Mouse (Mus musculus): ENCODE measurements around the gene Gsc. TPM values are rescaled to one million over a fixed set of nuclear protein-coding genes. Genes with fewer than 3 reads are reported as not detected.

Gsc gene
- total and polyA plus RNA-seq, 3 experiments, result 0.14 TPM; not detected in 2

GRCm38 (mm10) chr12:104474191-104474871 lies 1.2 kb upstream of the Gsc start:
- peak; percentile 18 to 48 for DNase-seq
- Histone ChIP-seq H3K79me2 (replicated peaks; ENCODE audit: control insufficient read depth, insufficient read depth, low read length) (no peaks in the 10 kb centered on the region), H3K4me1 (ENCODE audit: control insufficient read depth, insufficient read depth, low read length) (0 out of 2 replicates have a peak, but pooled peaks cover 1% of the 10 kb centered on the region), H3K4me3 (no peak overlapping the region), H3K36me3 (ENCODE audit: control insufficient read depth, insufficient read depth, low read length) (no peaks in the 10 kb centered on the region), H3K9ac (ENCODE audit: low read depth, low read length) (no peak overlapping the region), H3K27me3 (ENCODE audit: control insufficient read depth, insufficient read depth, low read length) (peaks cover 31% of the 10 kb centered on the region), H3K27ac (no peak overlapping the region)
- 6% methylated on average over 42 of the region's 42 CpGs for WGBS
- TF ChIP-seq CTCF (IDR thresholded peaks at IDR 0.05) (no peak), POLR2A (IDR thresholded peaks at IDR 0.05; ENCODE audit: insufficient read depth, low read depth, low read length) (no peak), EP300 (IDR thresholded peaks at IDR 0.05; ENCODE audit: insufficient read depth, low read depth, low read length) (no peak)
- intact Hi-C loops (cut with DNase I), result no loop called here

- TF ChIP-seq POLR2A (IDR thresholded peaks at IDR 0.05; ENCODE audit: insufficient read depth, low read depth, low read length), result no peak
- TF ChIP-seq EP300 (IDR thresholded peaks at IDR 0.05; ENCODE audit: insufficient read depth, low read depth, low read length), result no peak
- no peak for TF ChIP-seq CTCF (IDR thresholded peaks at IDR 0.05)
- intact Hi-C loops (cut with DNase I), result no loop called here
- WGBS, result 4% methylated on average over 17 of the region's 18 CpGs
- no peak overlapping the region for H3K27ac ChIP-seq
- 0 out of 2 replicates have a peak, but pooled peaks cover 1% of the 10 kb centered on the region for H3K4me1 ChIP-seq (ENCODE audit: control insufficient read depth, insufficient read depth, low read length)
- H3K27me3 ChIP-seq (ENCODE audit: control insufficient read depth, insufficient read depth, low read length), result peaks cover 31% of the 10 kb centered on the region
- peak in 1 of 2 experiments; percentile 26 for DNase-seq
- no peak overlapping the region for H3K9ac ChIP-seq (ENCODE audit: low read depth, low read length)
- no peaks in the 10 kb centered on the region for H3K36me3 ChIP-seq (ENCODE audit: control insufficient read depth, insufficient read depth, low read length)
- no peaks in the 10 kb centered on the region for H3K79me2 ChIP-seq (replicated peaks; ENCODE audit: control insufficient read depth, insufficient read depth, low read length)
- H3K4me3 ChIP-seq, result no peak overlapping the region
These were observed 362 bp upstream of the Gsc start for GRCm38 (mm10) chr12:104473492-104473891.

GRCm38 (mm10) chr12:104472218-104472525 lies 958 bp downstream of the Gsc start:
- H3K4me1 ChIP-seq (ENCODE audit: control insufficient read depth, insufficient read depth, low read length), result 0 out of 2 replicates have a peak, but pooled peaks cover 1% of the 10 kb centered on the region
- DNase-seq, result peak in 1 of 2 experiments; percentile 24
- H3K27me3 ChIP-seq (ENCODE audit: control insufficient read depth, insufficient read depth, low read length), result peaks cover 28% of the 10 kb centered on the region
- H3K36me3 ChIP-seq (ENCODE audit: control insufficient read depth, insufficient read depth, low read length), result no peaks in the 10 kb centered on the region
- TF ChIP-seq POLR2A (IDR thresholded peaks at IDR 0.05; ENCODE audit: insufficient read depth, low read depth, low read length), result no peak
- TF ChIP-seq EP300 (IDR thresholded peaks at IDR 0.05; ENCODE audit: insufficient read depth, low read depth, low read length), result no peak
- TF ChIP-seq CTCF (IDR thresholded peaks at IDR 0.05), result no peak
- no peak overlapping the region for H3K9ac ChIP-seq (ENCODE audit: low read depth, low read length)
- H3K27ac ChIP-seq, result no peak overlapping the region
- no peaks in the 10 kb centered on the region for H3K79me2 ChIP-seq (replicated peaks; ENCODE audit: control insufficient read depth, insufficient read depth, low read length)
- 3% methylated on average over 25 of the region's 25 CpGs for WGBS
- intact Hi-C loops (cut with DNase I), result no loop called here
- H3K4me3 ChIP-seq, result no peak overlapping the region; the same call in 1 of the 2 replicates

GRCm38 (mm10) chr12:104471351-104472217 lies 1.5 kb downstream of the Gsc start:
- H3K79me2 ChIP-seq (replicated peaks; ENCODE audit: control insufficient read depth, insufficient read depth, low read length), result no peaks in the 10 kb centered on the region
- H3K4me1 ChIP-seq (ENCODE audit: control insufficient read depth, insufficient read depth, low read length), result 0 out of 2 replicates have a peak, but pooled peaks cover 1% of the 10 kb centered on the region
- H3K36me3 ChIP-seq (ENCODE audit: control insufficient read depth, insufficient read depth, low read length), result no peaks in the 10 kb centered on the region
- DNase-seq, result peak; percentile 16 to 26
- 14% methylated on average over 57 of the region's 57 CpGs for WGBS
- no peak overlapping the region for H3K27ac ChIP-seq
- TF ChIP-seq EP300 (IDR thresholded peaks at IDR 0.05; ENCODE audit: insufficient read depth, low read depth, low read length) (no peak), POLR2A (IDR thresholded peaks at IDR 0.05; ENCODE audit: insufficient read depth, low read depth, low read length) (no peak), CTCF (IDR thresholded peaks at IDR 0.05) (no peak)
- H3K9ac ChIP-seq (ENCODE audit: low read depth, low read length), result no peak overlapping the region
- H3K27me3 ChIP-seq (ENCODE audit: control insufficient read depth, insufficient read depth, low read length), result peaks cover 28% of the 10 kb centered on the region
- intact Hi-C loops (cut with DNase I), result no loop called here
- H3K4me3 ChIP-seq, result no peak overlapping the region

- Histone ChIP-seq H3K9ac (ENCODE audit: low read depth, low read length) (no peak overlapping the region), H3K4me1 (ENCODE audit: control insufficient read depth, insufficient read depth, low read length) (0 out of 2 replicates have a peak, but pooled peaks cover 1% of the 10 kb centered on the region), H3K36me3 (ENCODE audit: control insufficient read depth, insufficient read depth, low read length) (no peaks in the 10 kb centered on the region), H3K27me3 (ENCODE audit: control insufficient read depth, insufficient read depth, low read length) (peaks cover 26% of the 10 kb centered on the region), H3K79me2 (replicated peaks; ENCODE audit: control insufficient read depth, insufficient read depth, low read length) (no peaks in the 10 kb centered on the region), H3K27ac (no peak overlapping the region), H3K4me3 (no peak overlapping the region)
- intact Hi-C loops (cut with DNase I), result no loop called here
- 59% methylated on average over 6 of the region's 6 CpGs for WGBS
- TF ChIP-seq POLR2A (IDR thresholded peaks at IDR 0.05; ENCODE audit: insufficient read depth, low read depth, low read length), result no peak
- no peak for TF ChIP-seq CTCF (IDR thresholded peaks at IDR 0.05)
- no peak for TF ChIP-seq EP300 (IDR thresholded peaks at IDR 0.05; ENCODE audit: insufficient read depth, low read depth, low read length)
- no peak for DNase-seq
These were observed 2.5 kb downstream of the Gsc start for GRCm38 (mm10) chr12:104470646-104471045.

Measured in heart, adult 2 months (tissue).